Mouse (Mus musculus): ENCODE measurements around the gene Zfp12. TPM values are rescaled to one million over a fixed set of nuclear protein-coding genes. Genes with fewer than 3 reads are reported as not detected.
A peak's percentile ranks its signal among the peaks of the same experiment; 100 is the strongest.

Gene Zfp12
- polyA plus RNA-seq, 1 experiment from 2014 or later = 1.6 TPM

DNA sequence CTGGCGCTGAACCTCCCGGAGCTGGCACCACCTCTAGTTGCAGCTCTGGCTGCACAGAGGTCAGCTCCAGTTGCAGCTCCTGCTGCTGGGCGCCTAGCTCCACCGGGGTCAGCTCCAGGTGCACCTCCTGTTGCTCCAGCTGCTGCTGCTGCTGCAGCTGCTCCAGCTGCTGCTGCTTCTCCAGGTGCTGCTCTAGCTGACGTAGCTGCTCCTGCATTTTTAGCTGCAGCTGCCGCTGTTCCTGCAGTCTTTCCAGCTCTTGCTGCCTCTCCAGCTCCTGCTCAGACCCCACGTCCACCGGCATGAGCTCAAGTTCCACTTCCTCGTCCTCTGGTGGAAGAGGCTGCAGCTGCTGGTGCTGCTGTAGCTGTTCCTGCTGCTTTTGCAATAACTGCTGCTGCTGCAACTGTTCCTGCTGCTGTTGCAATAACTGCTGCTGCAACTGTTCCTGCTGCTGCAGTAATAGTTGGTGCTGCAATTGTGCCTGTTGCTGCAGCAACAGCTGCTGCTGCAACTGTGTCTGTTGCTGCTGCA lies 53.5 kb downstream of the Zfp12 start:
- peak overlapping the region; percentile 31 for H3K4me3 ChIP-seq (replicated peaks)
- peak overlapping the region; percentile 55 for H3K4me2 ChIP-seq
- ATAC-seq (ENCODE audit: insufficient read depth) = no peak
- no peak overlapping the region for H3K27ac ChIP-seq (replicated peaks)
- 8% methylated on average over 9 of the region's 9 CpGs for WGBS (ENCODE audit: insufficient replicate concordance)
- H3K36me3 ChIP-seq (replicated peaks) = no peaks in the 10 kb centered on the region
- H3K27me3 ChIP-seq = peaks cover 87% of the 10 kb centered on the region
- H3K9ac ChIP-seq = no peak overlapping the region
- H3K9me3 ChIP-seq (replicated peaks) = no peaks in the 10 kb centered on the region
- H3K4me1 ChIP-seq (replicated peaks) = peaks cover 16% of the 10 kb centered on the region

DNA sequence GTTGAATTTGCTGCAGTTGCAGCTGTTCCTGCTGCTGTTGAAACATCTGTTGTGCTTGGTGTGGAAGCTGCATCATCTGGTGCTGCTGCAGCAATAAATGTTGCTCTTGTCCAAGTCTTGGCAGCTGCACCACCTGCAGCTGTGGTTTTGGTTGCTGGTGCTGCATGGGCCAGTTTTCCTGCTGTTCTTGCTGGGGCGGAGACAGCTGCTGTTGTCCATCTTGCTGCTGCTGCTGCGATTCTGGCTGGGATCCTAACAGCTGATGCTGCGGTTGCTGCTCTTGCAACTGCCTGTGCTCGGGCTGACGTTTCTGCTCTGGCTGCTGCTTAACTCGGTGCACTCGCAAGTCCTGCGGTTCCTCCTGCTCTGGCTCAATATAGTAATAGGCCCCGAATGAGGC lies 54.3 kb downstream of the Zfp12 start:
- 53% methylated on average over 9 of the region's 9 CpGs for WGBS (ENCODE audit: insufficient replicate concordance)
- H3K4me2 ChIP-seq = no peak overlapping the region
- no peaks in the 10 kb centered on the region for H3K9me3 ChIP-seq (replicated peaks)
- no peak for ATAC-seq (ENCODE audit: insufficient read depth)
- H3K27ac ChIP-seq (replicated peaks) = no peak overlapping the region
- H3K9ac ChIP-seq = no peak overlapping the region
- peaks cover 16% of the 10 kb centered on the region for H3K4me1 ChIP-seq (replicated peaks)
- peaks cover 96% of the 10 kb centered on the region for H3K27me3 ChIP-seq
- H3K36me3 ChIP-seq (replicated peaks) = no peaks in the 10 kb centered on the region
- H3K4me3 ChIP-seq (replicated peaks) = no peak overlapping the region

DNA sequence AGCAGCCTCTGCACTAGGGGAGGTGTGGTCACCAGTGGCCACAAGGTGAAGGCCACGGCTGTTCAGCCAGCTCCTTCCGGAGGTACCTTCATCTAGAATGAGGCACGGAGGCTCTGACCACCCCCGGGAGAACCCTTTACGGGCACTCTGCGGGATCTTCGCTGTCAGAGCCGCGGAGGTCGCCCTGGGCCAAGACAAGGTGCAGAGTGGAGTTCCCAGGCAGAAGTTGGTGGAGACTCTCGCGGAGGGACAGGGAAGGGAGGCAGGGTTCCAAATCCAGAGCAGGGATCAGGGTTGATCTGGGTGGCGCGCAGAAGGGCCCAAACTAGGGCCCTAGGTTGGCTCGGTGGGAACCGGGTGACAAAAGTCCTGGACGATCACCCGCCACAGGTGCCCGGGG lies 57.9 kb downstream of the Zfp12 start:
- no peak for ATAC-seq (ENCODE audit: insufficient read depth)
- Histone ChIP-seq H3K27me3 (peaks cover 68% of the 10 kb centered on the region), H3K9ac (no peak overlapping the region), H3K4me3 (replicated peaks) (peak overlapping the region; percentile 31), H3K36me3 (replicated peaks) (no peaks in the 10 kb centered on the region), H3K4me2 (peak overlapping the region; percentile 46), H3K27ac (replicated peaks) (no peak overlapping the region), H3K9me3 (replicated peaks) (no peaks in the 10 kb centered on the region), H3K4me1 (replicated peaks) (peaks cover 7% of the 10 kb centered on the region)
- 2% methylated on average over 19 of the region's 19 CpGs for WGBS (ENCODE audit: insufficient replicate concordance)

DNA sequence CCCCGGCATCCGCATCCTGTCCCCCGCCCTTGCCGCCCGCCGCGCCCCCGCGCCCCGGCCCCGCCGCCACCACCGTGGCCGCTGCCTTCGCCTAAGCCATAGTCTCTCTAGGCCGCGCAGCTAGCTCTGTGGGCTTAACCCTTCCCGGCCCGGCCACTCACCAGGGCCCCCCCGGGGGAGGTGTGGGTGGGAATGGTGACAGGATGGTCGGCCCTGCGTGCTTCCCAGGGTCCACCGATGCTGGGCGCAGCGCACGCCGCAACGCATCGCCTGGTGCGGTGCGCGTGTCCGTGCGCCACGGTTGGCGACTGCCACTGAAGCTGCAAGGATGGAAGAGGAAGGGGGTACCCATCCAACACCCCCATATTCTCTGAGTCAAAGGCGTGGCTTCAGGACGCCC lies 58.4 kb downstream of the Zfp12 start, which contains the start of gene Zfp853:
Zfp853 (minus strand) TSS at position 220 of the 400 bp plus-strand sequence.
- peak within 1 kb of the TSS; percentile 31 for H3K4me3 ChIP-seq (replicated peaks)
- H3K4me2 ChIP-seq = peak within 1 kb of the TSS; percentile 46
- H3K9ac ChIP-seq = no peak within 1 kb of the TSS
- no peak within 1 kb of the TSS for H3K27ac ChIP-seq (replicated peaks)
- H3K36me3 ChIP-seq (replicated peaks) = no peaks in the 10 kb centered on the region
- peaks cover 62% of the 10 kb centered on the region for H3K27me3 ChIP-seq
- 6% methylated on average over 38 of the region's 38 CpGs for WGBS (ENCODE audit: insufficient replicate concordance)
- no peaks in the 10 kb centered on the region for H3K9me3 ChIP-seq (replicated peaks)
- peaks cover 2% of the 10 kb centered on the region; the same call in 1 of the 2 replicates for H3K4me1 ChIP-seq (replicated peaks)
- ATAC-seq (ENCODE audit: insufficient read depth) = no peak

DNA sequence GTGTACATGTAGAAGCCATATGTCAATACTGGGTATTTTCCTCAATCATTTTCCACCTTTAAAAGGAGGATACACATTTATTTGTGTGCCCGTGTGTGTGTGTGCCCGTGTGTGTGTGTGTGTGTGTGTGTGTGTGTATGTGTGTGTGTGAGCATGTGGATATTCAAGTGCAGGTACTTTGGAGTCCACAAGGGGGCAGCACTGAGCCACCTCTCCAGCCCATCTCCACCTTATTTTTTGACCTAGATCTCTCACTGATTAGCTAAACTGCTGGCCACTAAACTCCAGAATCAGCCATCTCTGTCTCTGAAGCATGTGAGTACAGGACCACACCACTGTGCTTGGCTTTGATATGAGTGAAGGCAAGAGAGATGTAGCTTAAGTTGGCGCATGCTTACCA lies 59.9 kb downstream of the Zfp12 start:
- Histone ChIP-seq H3K4me2 (no peak overlapping the region), H3K36me3 (replicated peaks) (peaks cover 7% of the 10 kb centered on the region), H3K27ac (replicated peaks) (no peak overlapping the region), H3K27me3 (peaks cover 48% of the 10 kb centered on the region), H3K4me3 (replicated peaks) (no peak overlapping the region), H3K9ac (no peak overlapping the region), H3K9me3 (replicated peaks) (no peaks in the 10 kb centered on the region), H3K4me1 (replicated peaks) (no peaks in the 10 kb centered on the region)
- ATAC-seq (ENCODE audit: insufficient read depth) = no peak
- 67% methylated on average over 3 of the region's 3 CpGs for WGBS (ENCODE audit: insufficient replicate concordance)

DNA sequence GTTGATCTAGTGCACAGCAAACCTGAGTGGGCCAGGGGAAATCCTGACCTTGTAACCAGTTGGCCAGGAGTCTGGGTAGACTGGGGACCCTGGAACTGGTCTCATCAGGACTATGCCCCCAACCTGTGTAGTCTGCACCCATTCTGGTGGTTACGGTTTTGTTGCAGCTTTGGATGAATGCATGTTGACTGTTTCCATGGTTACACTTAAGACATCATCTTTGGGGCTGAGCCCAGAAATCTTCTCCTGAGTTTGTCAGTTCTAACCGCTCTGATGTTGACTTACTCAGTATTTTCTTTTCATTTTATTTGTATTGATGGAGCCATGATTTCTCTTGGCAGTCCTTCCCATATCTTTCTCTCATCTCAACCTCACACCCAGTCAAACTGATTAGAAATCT lies 60.4 kb downstream of the Zfp12 start:
- 78% methylated on average over 2 of the region's 2 CpGs for WGBS (ENCODE audit: insufficient replicate concordance)
- no peak for ATAC-seq (ENCODE audit: insufficient read depth)

DNA sequence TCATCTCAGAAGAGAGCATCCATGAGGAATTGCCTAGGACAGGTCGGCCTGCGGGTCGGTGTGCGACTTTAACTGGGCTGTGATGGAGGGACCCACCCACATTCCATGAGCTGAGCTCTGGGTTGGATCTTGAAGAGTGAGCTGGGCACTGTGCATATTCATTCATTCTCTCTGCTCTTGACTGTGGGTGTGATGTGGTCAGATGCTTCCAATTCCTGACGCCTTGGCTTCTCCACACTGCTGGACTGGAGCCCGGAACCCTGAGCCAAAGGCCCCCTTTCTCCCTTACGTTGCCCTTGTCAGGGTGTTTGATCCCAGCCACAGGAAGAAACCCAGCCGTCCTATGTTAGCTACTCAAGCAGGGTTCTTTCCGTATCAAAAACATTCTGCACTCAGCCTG lies 63.0 kb downstream of the Zfp12 start:
- peaks cover 38% of the 10 kb centered on the region for H3K36me3 ChIP-seq (replicated peaks)
- H3K4me2 ChIP-seq = no peak overlapping the region
- H3K9ac ChIP-seq = no peak overlapping the region
- ATAC-seq (ENCODE audit: insufficient read depth) = no peak
- no peaks in the 10 kb centered on the region for H3K4me1 ChIP-seq (replicated peaks)
- no peaks in the 10 kb centered on the region for H3K9me3 ChIP-seq (replicated peaks)
- peaks cover 17% of the 10 kb centered on the region for H3K27me3 ChIP-seq
- H3K27ac ChIP-seq (replicated peaks) = no peak overlapping the region
- WGBS (ENCODE audit: insufficient replicate concordance) = 84% methylated on average over 9 of the region's 9 CpGs
- no peak overlapping the region for H3K4me3 ChIP-seq (replicated peaks)

More for the DNA sequence above, 60.4 kb downstream of the Zfp12 start:
- H3K36me3 ChIP-seq (replicated peaks) = peaks cover 12% of the 10 kb centered on the region
- H3K4me2 ChIP-seq = no peak overlapping the region
- H3K4me1 ChIP-seq (replicated peaks) = no peaks in the 10 kb centered on the region
- H3K4me3 ChIP-seq (replicated peaks) = no peak overlapping the region
- no peak overlapping the region for H3K9ac ChIP-seq
- no peaks in the 10 kb centered on the region for H3K9me3 ChIP-seq (replicated peaks)
- peaks cover 43% of the 10 kb centered on the region for H3K27me3 ChIP-seq
- H3K27ac ChIP-seq (replicated peaks) = no peak overlapping the region

GRCm38 (mm10) chr5:143298391-143298790 lies 63.4 kb downstream of the Zfp12 start:
- Histone ChIP-seq H3K36me3 (replicated peaks) (peaks cover 43% of the 10 kb centered on the region), H3K4me2 (no peak overlapping the region), H3K27me3 (peaks cover 13% of the 10 kb centered on the region), H3K27ac (replicated peaks) (no peak overlapping the region), H3K9me3 (replicated peaks) (no peaks in the 10 kb centered on the region), H3K4me3 (replicated peaks) (no peak overlapping the region), H3K9ac (no peak overlapping the region), H3K4me1 (replicated peaks) (no peaks in the 10 kb centered on the region)
- no peak for ATAC-seq (ENCODE audit: insufficient read depth)
- 82% methylated on average over 7 of the region's 7 CpGs for WGBS (ENCODE audit: insufficient replicate concordance)

Other genes starting within 250 kb of the Zfp12 start
- gene Rnf216, start 122.2 kb upstream of the Zfp12 start, polyA plus RNA-seq (2015; fragmentation: Nextera tagmentation; extraction: Ambion mirVana) = 13.2 and 13.9 TPM in 2 replicates
- not detected in 2 replicates for gene Olfr718-ps1, start 87.6 kb upstream of the Zfp12 start, polyA plus RNA-seq (2015; fragmentation: Nextera tagmentation; extraction: Ambion mirVana)
- 1.3 TPM in 2 replicates for gene Rbak, start 54.4 kb upstream of the Zfp12 start, polyA plus RNA-seq (2015; fragmentation: Nextera tagmentation; extraction: Ambion mirVana)
- gene Spdye4b, start 54.1 kb upstream of the Zfp12 start, polyA plus RNA-seq (2015; fragmentation: Nextera tagmentation; extraction: Ambion mirVana) = not detected in 2 replicates
- not detected in 2 replicates for gene Spdye4a, start 8.3 kb upstream of the Zfp12 start, polyA plus RNA-seq (2015; fragmentation: Nextera tagmentation; extraction: Ambion mirVana)
- 0.23 and 0.44 TPM in 2 replicates for gene Zfp316, start 34.9 kb downstream of the Zfp12 start, polyA plus RNA-seq (2015; fragmentation: Nextera tagmentation; extraction: Ambion mirVana)
- not detected in 2 replicates for gene Zfp853, start 58.5 kb downstream of the Zfp12 start, polyA plus RNA-seq (2015; fragmentation: Nextera tagmentation; extraction: Ambion mirVana)
- gene E130309D02Rik, start 80.2 kb downstream of the Zfp12 start, polyA plus RNA-seq (2015; fragmentation: Nextera tagmentation; extraction: Ambion mirVana) = 21.8 and 23.2 TPM in 2 replicates
- gene Zdhhc4, start 94.1 kb downstream of the Zfp12 start, polyA plus RNA-seq (2015; fragmentation: Nextera tagmentation; extraction: Ambion mirVana) = 24.9 and 26.1 TPM in 2 replicates
- not detected in 2 replicates for gene Grid2ip, start 122.2 kb downstream of the Zfp12 start, polyA plus RNA-seq (2015; fragmentation: Nextera tagmentation; extraction: Ambion mirVana)
- 134 and 140 TPM in 2 replicates for gene Kdelr2, start 168.7 kb downstream of the Zfp12 start, polyA plus RNA-seq (2015; fragmentation: Nextera tagmentation; extraction: Ambion mirVana)
- gene Daglb, start 229.4 kb downstream of the Zfp12 start, polyA plus RNA-seq (2015; fragmentation: Nextera tagmentation; extraction: Ambion mirVana) = 8.3 and 9.3 TPM in 2 replicates

All from liver, embryonic 15.5 days (tissue).